Mouse (Mus musculus) ES-E14 (cell line): ENCODE measurements around the gene Arl8b. TPM values are rescaled to one million over a fixed set of nuclear protein-coding genes. Genes with fewer than 3 reads are reported as not detected.

ENCODE experiments used
- DNase-seq: peaks from one replicate; pipeline ENCODE4 v3.0.0-alpha.2; 2013; ENCODE audit warnings: low read depth, low spot score
- H3K27ac ChIP-seq: 2 replicates; pipeline ENCODE4 v1.5.1; 2012; ENCODE audit warnings: low read depth, mild to moderate bottlenecking, low read length, moderate library complexity, mixed read lengths; ENCODE audit not compliant: poor library complexity, insufficient read depth, severe bottlenecking
- H3K36me3 ChIP-seq: 2 replicates; pipeline ENCODE4 v1.6.1; 2012; ENCODE audit warnings: mild to moderate bottlenecking, low read length, moderate library complexity, mixed read lengths; ENCODE audit not compliant: control insufficient read depth, poor library complexity, insufficient read depth, severe bottlenecking
- H3K4me1 ChIP-seq, 2 experiments: fragments of 150-350 bp in 1 of 2; sonication (generic) in 1 of 2; 2 replicates each; pipeline ENCODE4 v1.6.1; 2012; ENCODE audit warnings: low read length in 2 of 2, mild to moderate bottlenecking in 1 of 2, mixed read lengths in 1 of 2; ENCODE audit not compliant: control insufficient read depth in 2 of 2, insufficient read depth in 2 of 2, poor library complexity in 1 of 2
- H3K4me3 ChIP-seq, 2 experiments: fragments of 150-350 bp in 1 of 2; sonication (generic) in 1 of 2; 2 replicates each; pipeline ENCODE4 v1.5.1; 2012; ENCODE audit warnings: low read length in 2 of 2, low read depth in 1 of 2, mild to moderate bottlenecking in 1 of 2, mixed read lengths in 1 of 2; ENCODE audit not compliant: insufficient read depth in 1 of 2, poor library complexity in 1 of 2, severe bottlenecking in 1 of 2
- H3K9ac ChIP-seq: 2 replicates; pipeline ENCODE4 v1.6.1; 2012; ENCODE audit warnings: low read depth, mild to moderate bottlenecking, low read length, mixed read lengths; ENCODE audit not compliant: poor library complexity, insufficient read depth, severe bottlenecking
- H3K9me3 ChIP-seq: fragments of 150-350 bp; sonication (generic); 2 replicates; pipeline ENCODE4 v1.6.1; 2012; ENCODE audit warnings: low read depth, mild to moderate bottlenecking, low read length; ENCODE audit not compliant: control insufficient read depth, insufficient read depth
- CHD2 ChIP-seq: IDR thresholded peaks from 2 replicates; pipeline ENCODE4 v1.6.1; 2014; ENCODE audit warnings: mild to moderate bottlenecking, low read depth, low read length, inconsistent platforms
- HCFC1 ChIP-seq: IDR thresholded peaks from 2 replicates; pipeline ENCODE4 v1.6.1; 2012; ENCODE audit warnings: low read length, inconsistent platforms, borderline replicate concordance; ENCODE audit not compliant: insufficient read depth
- MAFK ChIP-seq: IDR thresholded peaks from 2 replicates; pipeline ENCODE4 v1.6.1; 2014; ENCODE audit warnings: mild to moderate bottlenecking, low read depth, low read length, inconsistent platforms; ENCODE audit not compliant: insufficient read depth
- ZC3H11A ChIP-seq: IDR thresholded peaks from 2 replicates; pipeline ENCODE4 v1.6.1; 2012; ENCODE audit warnings: low read depth, mild to moderate bottlenecking, inconsistent platforms, low read length, borderline replicate concordance
- ZNF384 ChIP-seq: IDR thresholded peaks from 2 replicates; pipeline ENCODE4 v1.6.1; 2012; ENCODE audit warnings: low read depth, low read length, inconsistent platforms
- in situ Hi-C, 2 experiments: fragments of 600-800 bp; cut with MboI; formaldehyde crosslinking; loops; one replicate each; pipeline ENCODE4 v1.15.1; 2025; ENCODE audit warnings: low sequenced_read_pairs in 2 of 2, inconsistent platforms in 1 of 2; ENCODE audit not compliant: unreplicated experiment in 2 of 2
- total RNA-seq: library from RNA; depleted of rRNA; stranded (reverse); fragments of 300-350 nt; gene quantifications from 2 replicates; pipeline ENCODE4 v1.2.3, GENCODE M21; 2012; rRNA removed

Arl8b gene
- total RNA-seq: 45.1 and 45.8 TPM in 2 replicates

DNA sequence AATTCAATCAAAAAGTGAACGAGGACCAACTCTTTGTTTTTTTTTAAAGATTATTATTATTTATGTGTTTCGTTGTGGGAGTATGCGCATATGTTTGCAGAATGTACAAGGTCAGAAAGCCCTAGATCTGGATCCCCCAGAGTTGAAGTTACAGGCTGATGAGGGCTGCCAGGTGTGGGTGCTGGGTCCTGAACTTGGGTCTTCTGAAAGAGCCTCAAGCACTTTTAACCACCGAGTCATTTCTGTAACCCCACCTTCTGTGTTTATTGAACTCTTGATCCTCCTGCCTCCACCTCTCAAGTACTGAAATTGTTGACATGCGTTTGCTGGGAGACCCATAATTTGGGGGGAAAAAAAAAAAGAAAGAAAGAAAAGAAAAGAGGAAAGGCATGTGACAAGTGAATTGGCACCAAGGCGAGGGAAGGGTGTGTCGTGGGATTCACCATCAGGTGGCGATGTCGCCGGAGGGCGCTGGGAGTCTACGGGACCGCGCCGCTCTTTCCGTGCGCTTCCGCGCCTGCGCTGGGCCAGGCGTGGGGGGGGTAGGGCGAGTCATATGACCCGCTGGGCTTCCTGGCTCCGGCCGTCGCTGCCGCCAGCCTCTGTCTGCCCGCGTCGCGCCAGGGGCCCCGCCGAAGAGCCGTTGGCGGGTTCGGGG lies at the start of gene Arl8b:
Gene Arl8b (plus strand): TSS at position 574 of the 658 bp plus-strand sequence.
- Histone ChIP-seq H3K9ac (peak within 1 kb of the TSS; percentile 92), H3K9me3 (no peaks in the 10 kb centered on the region), H3K27ac (no peak within 1 kb of the TSS), H3K36me3 (no peaks in the 10 kb centered on the region), H3K4me1 (peaks cover 0 to 8% of the 10 kb centered on the region in 2 experiments; a peak in 3 of 4 replicates), H3K4me3 (peak within 1 kb of the TSS; percentile 87)
- in situ Hi-C loops: no loop called here
- TF ChIP-seq CHD2: no peak
- TF ChIP-seq ZC3H11A: no peak
- peak; percentile 71; the same call in 1 of the 2 replicates for TF ChIP-seq HCFC1
- no peak for TF ChIP-seq MAFK
- TF ChIP-seq ZNF384: no peak
- DNase-seq: peak; percentile 87

DNA sequence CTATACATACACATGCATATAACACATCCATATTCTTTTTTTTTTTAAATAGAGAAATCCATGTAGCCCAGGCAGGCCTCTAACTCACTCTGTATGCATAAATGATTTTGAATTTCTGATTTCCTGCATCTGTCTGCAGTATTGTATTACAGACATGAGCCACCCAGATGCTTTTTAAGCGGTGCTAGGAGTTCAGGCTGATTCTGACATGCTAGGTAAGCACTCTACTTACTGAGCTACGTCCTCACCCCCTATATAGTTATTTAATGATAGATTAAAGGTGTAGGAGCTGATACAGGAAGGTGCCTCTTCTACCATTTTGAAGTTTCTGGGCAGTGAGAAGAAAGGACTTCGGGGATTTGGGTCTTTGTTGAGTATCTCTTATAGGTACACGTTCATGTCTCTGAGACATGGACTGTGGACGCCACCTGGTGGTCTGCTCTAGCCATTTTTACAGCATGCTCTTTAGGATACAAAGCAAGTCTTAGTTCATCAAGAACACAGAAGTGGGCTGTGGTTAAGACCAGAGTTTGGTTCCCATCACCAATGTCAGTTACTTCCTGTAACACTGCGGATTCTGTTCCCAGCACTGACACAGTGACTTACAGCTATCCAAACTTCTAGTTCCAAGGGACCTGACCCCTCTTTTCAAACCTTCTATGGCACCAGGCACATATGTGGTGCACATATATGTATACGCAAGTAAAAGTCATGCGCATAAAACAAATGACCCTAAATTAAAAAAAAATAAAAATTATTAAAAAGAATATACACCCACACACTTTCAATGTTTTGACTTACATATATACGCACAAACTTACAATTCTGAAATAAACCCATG lies 46.8 kb upstream of the Arl8b start:
- no peak overlapping the region for H3K9ac ChIP-seq
- no peak overlapping the region for H3K27ac ChIP-seq
- no peaks in the 10 kb centered on the region for H3K36me3 ChIP-seq
- TF ChIP-seq HCFC1: no peak
- no peak for TF ChIP-seq ZNF384
- TF ChIP-seq MAFK: no peak
- TF ChIP-seq ZC3H11A: peak; percentile 85
- no peak for TF ChIP-seq CHD2
- in situ Hi-C loops: loop anchor here in 1 of 2 experiments (25.0 kb wide), 1 partner anchor 649 kb away; no protein-coding TSS in a partner anchor
- peak; percentile 78 for DNase-seq
- H3K4me3 ChIP-seq: no peak overlapping the region
- H3K4me1 ChIP-seq: no peaks in the 10 kb centered on the region
- H3K9me3 ChIP-seq: no peaks in the 10 kb centered on the region

DNA sequence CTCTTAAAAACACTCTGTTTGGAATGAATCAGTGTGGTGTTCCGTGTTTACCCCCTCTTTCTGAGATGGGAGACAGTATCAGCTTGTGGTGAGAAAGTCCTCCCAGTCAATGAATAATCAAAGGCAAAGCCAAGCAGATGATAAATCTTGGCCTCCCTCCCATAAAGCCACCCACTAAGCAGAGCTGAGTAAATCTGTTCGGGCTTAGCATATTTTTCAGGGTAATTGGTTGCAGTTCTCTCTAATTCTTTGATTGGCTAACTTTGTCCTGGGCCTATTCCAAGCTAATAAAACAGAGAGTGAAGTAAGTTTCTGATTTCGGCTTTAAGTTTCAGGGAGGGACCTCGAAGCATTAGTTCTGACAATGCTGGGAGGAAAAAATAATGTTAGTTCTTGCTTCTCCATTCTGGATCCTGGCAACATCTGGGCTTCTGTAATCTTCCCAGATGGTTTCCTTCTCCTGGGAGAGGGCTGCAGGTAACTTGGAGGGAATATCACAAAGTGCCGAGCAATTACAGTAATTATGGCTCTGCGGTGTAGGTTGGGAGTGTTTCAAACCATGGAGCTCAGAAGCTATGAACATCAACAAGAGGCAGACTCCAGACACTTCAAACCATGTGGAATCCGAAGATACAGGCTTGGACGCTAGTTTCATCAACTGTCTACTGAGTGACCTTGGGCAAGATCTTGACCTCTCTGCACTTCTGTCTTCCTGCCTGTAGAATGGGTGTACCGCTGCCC lies 44.3 kb upstream of the Arl8b start:
- TF ChIP-seq ZNF384 (no peak), ZC3H11A (no peak), MAFK (no peak), HCFC1 (no peak), CHD2 (no peak)
- Histone ChIP-seq H3K36me3 (no peaks in the 10 kb centered on the region), H3K4me1 (no peaks in the 10 kb centered on the region), H3K27ac (no peak overlapping the region), H3K4me3 (no peak overlapping the region), H3K9ac (no peak overlapping the region), H3K9me3 (no peaks in the 10 kb centered on the region)
- no peak for DNase-seq
- in situ Hi-C loops: loop anchor here in 1 of 2 experiments (25.0 kb wide), 1 partner anchor 651 kb away; no protein-coding TSS in a partner anchor

DNA sequence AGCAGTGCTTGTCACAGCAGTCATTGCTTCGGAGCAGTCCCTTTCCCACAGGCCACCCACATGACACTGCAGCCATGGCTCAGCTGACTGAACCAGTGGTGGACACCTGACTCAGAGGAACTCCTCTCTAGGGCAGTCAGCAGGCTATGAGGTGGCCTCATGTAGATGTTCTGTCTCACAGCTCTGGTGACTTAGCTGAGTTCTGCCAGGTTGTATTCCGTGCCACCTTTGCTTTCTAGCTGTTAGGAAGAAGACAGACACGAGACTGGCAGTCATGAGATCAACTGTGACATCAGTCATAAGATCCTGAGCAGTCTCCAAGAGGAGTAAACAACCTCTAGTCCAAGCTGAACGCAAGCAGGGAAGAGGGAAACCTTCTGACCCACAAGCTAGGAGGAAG lies 42.3 kb upstream of the Arl8b start:
- Histone ChIP-seq H3K9ac (no peak overlapping the region), H3K27ac (no peak overlapping the region), H3K9me3 (no peaks in the 10 kb centered on the region), H3K4me3 (no peak overlapping the region), H3K36me3 (no peaks in the 10 kb centered on the region), H3K4me1 (no peaks in the 10 kb centered on the region)
- in situ Hi-C loops: loop anchor here in 1 of 2 experiments (25.0 kb wide), 1 partner anchor 653 kb away; no protein-coding TSS in a partner anchor
- DNase-seq: no peak
- TF ChIP-seq ZC3H11A: no peak
- no peak for TF ChIP-seq HCFC1
